Comparison of ENCODE assay signal across 28 mouse cellular contexts in the genomic region with DNA sequence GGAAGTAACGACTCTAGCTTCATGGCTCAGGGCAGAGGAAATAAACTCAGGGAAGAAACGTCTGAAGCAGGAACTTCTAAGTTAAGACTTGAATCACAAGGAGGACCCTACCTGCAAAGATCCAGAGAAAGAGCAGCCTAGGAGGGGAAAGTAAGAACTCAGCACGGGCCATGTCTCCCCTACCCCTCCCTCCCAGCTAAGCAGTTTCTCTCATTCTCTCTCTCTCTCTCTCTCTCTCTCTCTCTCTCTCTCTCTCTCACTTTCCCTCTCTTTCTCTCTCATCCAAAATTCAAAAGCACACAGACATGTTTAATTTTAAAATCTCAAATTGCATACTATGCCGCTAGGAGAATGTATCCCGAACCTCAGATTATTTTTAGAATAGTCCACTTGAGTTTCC.
DNase-seq lines count a peak whose midpoint lies in the region; ATAC-seq and TF ChIP-seq lines count a peak whose summit lies in the region.
"Had no signal": no experiment of that assay in that cellular context is flagged by ENCODE, and none has a peak within 500 bp of the region (broad histone marks: within the 10 kb centered on the region; RNA-seq: fewer than 3 reads in every experiment).

No protein-coding gene starts in this region.

- no peak for TF ChIP-seq CTCF in heart, adult 2 months (IDR thresholded peaks at IDR 0.05)
- no peak for TF ChIP-seq CTCF in midbrain, postnatal 0 days (IDR thresholded peaks at IDR 0.05)

- H3K4me1 ChIP-seq in heart, embryonic 11.5 days (ENCODE audit: control insufficient read depth, insufficient read depth, low read length) = peaks cover 3% of the 10 kb centered on the region; the same call in 1 of the 2 replicates
- H3K4me1 ChIP-seq in heart, adult 2 months (ENCODE audit: control insufficient read depth, insufficient read depth, low read length) = peaks cover 1% of the 10 kb centered on the region; the same call in 1 of the 2 replicates
- H3K4me1 ChIP-seq in heart, embryonic 14.5 days (ENCODE audit: control insufficient read depth in 2 of 2, insufficient read depth in 2 of 2, low read length in 2 of 2) = peaks cover 8 to 16% of the 10 kb centered on the region in 2 experiments
- H3K4me1 ChIP-seq in midbrain, embryonic 11.5 days (ENCODE audit: control insufficient read depth, insufficient read depth, low read length) = no peaks in the 10 kb centered on the region
- H3K4me1 ChIP-seq in midbrain, postnatal 0 days (ENCODE audit: insufficient read depth, low read length) = no peaks in the 10 kb centered on the region
- H3K4me1 ChIP-seq in embryonic facial prominence, embryonic 14.5 days (ENCODE audit: control insufficient read depth, insufficient read depth, low read length) = no peaks in the 10 kb centered on the region
- H3K4me1 ChIP-seq: forebrain, embryonic 12.5 days; forebrain, embryonic 15.5 days; hindbrain, embryonic 15.5 days; kidney, embryonic 15.5 days had no signal

- H3K9ac ChIP-seq in heart, embryonic 11.5 days (ENCODE audit: low read depth, low read length) = no peak overlapping the region
- H3K9ac ChIP-seq in heart, adult 2 months (ENCODE audit: low read depth, low read length) = no peak overlapping the region
- no peak overlapping the region; the same call in 1 of the 2 replicates for H3K9ac ChIP-seq in heart, embryonic 14.5 days (ENCODE audit: low read length)
- no peak overlapping the region for H3K9ac ChIP-seq in midbrain, embryonic 11.5 days (ENCODE audit: low read length)
- H3K9ac ChIP-seq in midbrain, postnatal 0 days (replicated peaks; ENCODE audit: low read length, poor library complexity, severe bottlenecking) = no peak overlapping the region
- H3K9ac ChIP-seq in embryonic facial prominence, embryonic 14.5 days (ENCODE audit: low read depth, low read length) = no peak overlapping the region
- H3K9ac ChIP-seq: forebrain, embryonic 12.5 days; forebrain, embryonic 15.5 days; hindbrain, embryonic 12.5 days; hindbrain, embryonic 15.5 days; intestine, embryonic 15.5 days; kidney, embryonic 15.5 days had no signal

- no peaks in the 10 kb centered on the region for H3K27me3 ChIP-seq in heart, embryonic 11.5 days (ENCODE audit: control insufficient read depth, insufficient read depth, low read length)
- no peaks in the 10 kb centered on the region for H3K27me3 ChIP-seq in heart, adult 2 months (ENCODE audit: control insufficient read depth, insufficient read depth, low read length)
- H3K27me3 ChIP-seq in heart, embryonic 14.5 days (ENCODE audit: control insufficient read depth, insufficient read depth, low read length) = no peaks in the 10 kb centered on the region
- no peaks in the 10 kb centered on the region for H3K27me3 ChIP-seq in midbrain, embryonic 11.5 days (ENCODE audit: control insufficient read depth, insufficient read depth, low read length)
- H3K27me3 ChIP-seq in midbrain, postnatal 0 days (ENCODE audit: insufficient read depth, low read length) = no peaks in the 10 kb centered on the region
- no peaks in the 10 kb centered on the region for H3K27me3 ChIP-seq in embryonic facial prominence, embryonic 14.5 days (replicated peaks; ENCODE audit: control insufficient read depth, insufficient read depth, low read length)
- H3K27me3 ChIP-seq: CH12.LX; forebrain, embryonic 12.5 days; forebrain, embryonic 15.5 days; hindbrain, embryonic 12.5 days; hindbrain, embryonic 15.5 days; intestine, embryonic 15.5 days; kidney, embryonic 15.5 days had no signal

- no peak for DNase-seq in heart, adult 2 months
- no peak for DNase-seq in heart, adult 9 months (ENCODE audit: low spot score in 2 of 2)
- peak; percentile 73 for DNase-seq in midbrain, embryonic 11.5 days (ENCODE audit: low spot score, missing footprints)
- DNase-seq in midbrain, postnatal 0 days (ENCODE audit: low spot score) = no peak
- DNase-seq in embryonic facial prominence, embryonic 14.5 days (ENCODE audit: low spot score) = no peak
- DNase-seq: adrenal gland, adult 2 months; adrenal gland, postnatal 14 days; B cell, adult 2 months; cerebellum, adult 11 months; cerebellum, adult 2 months; cerebellum, adult 9-11 months; cerebellum, postnatal 36 days; embryo, embryonic 11 days; gastrocnemius, postnatal 25 days; kidney, adult 11 months; kidney, adult 8-10 months had no signal

- ATAC-seq in heart, embryonic 11.5 days (replicated peaks; ENCODE audit: insufficient number of reproducible peaks, low FRiP score, low TSS enrichment) = no peak
- no peak for ATAC-seq in heart, embryonic 14.5 days (ENCODE audit: insufficient number of reproducible peaks, insufficient read depth, low FRiP score, low read depth)
- ATAC-seq in midbrain, embryonic 11.5 days (ENCODE audit: low FRiP score) = no peak
- no peak for ATAC-seq in midbrain, postnatal 0 days (ENCODE audit: low FRiP score)
- no peak for ATAC-seq in embryonic facial prominence, embryonic 14.5 days (ENCODE audit: low read depth)
- no peak for ATAC-seq in inflammation-experienced regulatory T-cells, adult 6 months
- ATAC-seq: forebrain, embryonic 15.5 days; intestine, embryonic 15.5 days had no signal

- H3K9me3 ChIP-seq in heart, embryonic 11.5 days (replicated peaks; ENCODE audit: control insufficient read depth, low read length) = no peaks in the 10 kb centered on the region
- no peaks in the 10 kb centered on the region for H3K9me3 ChIP-seq in heart, embryonic 14.5 days (ENCODE audit: control insufficient read depth, low read length)
- H3K9me3 ChIP-seq in midbrain, embryonic 11.5 days (ENCODE audit: control insufficient read depth, low read length) = no peaks in the 10 kb centered on the region
- H3K9me3 ChIP-seq in midbrain, postnatal 0 days (ENCODE audit: low read length) = no peaks in the 10 kb centered on the region
- H3K9me3 ChIP-seq in embryonic facial prominence, embryonic 14.5 days (ENCODE audit: control insufficient read depth, low read length) = no peaks in the 10 kb centered on the region
- H3K9me3 ChIP-seq: forebrain, embryonic 12.5 days; forebrain, embryonic 15.5 days; hindbrain, embryonic 12.5 days; hindbrain, embryonic 15.5 days; intestine, embryonic 15.5 days; kidney, embryonic 15.5 days had no signal

- H3K4me2 ChIP-seq in heart, embryonic 11.5 days = peak overlapping the region; percentile 24; the same call in 1 of the 2 replicates
- peak overlapping the region; percentile 34 for H3K4me2 ChIP-seq in heart, embryonic 14.5 days (ENCODE audit: low read length)
- no peak overlapping the region for H3K4me2 ChIP-seq in midbrain, embryonic 11.5 days
- no peak overlapping the region for H3K4me2 ChIP-seq in midbrain, postnatal 0 days (ENCODE audit: low read depth, low read length, poor library complexity, severe bottlenecking)
- 0 out of 2 replicates have a peak overlapping the region, but pooled peaks have one; percentile 3 for H3K4me2 ChIP-seq in embryonic facial prominence, embryonic 14.5 days (ENCODE audit: low read depth, low read length)
- H3K4me2 ChIP-seq: forebrain, embryonic 12.5 days; forebrain, embryonic 15.5 days; hindbrain, embryonic 12.5 days; hindbrain, embryonic 15.5 days; intestine, embryonic 15.5 days; kidney, embryonic 15.5 days had no signal

- WGBS in heart, embryonic 11.5 days (ENCODE audit: insufficient replicate concordance) = 49% methylated on average over 5 of the region's 5 CpGs
- WGBS in heart, adult 2 months = 42% methylated on average over 5 of the region's 5 CpGs
- WGBS in heart, embryonic 14.5 days = 36% methylated on average over 5 of the region's 5 CpGs
- WGBS in midbrain, embryonic 11.5 days = 74% methylated on average over 5 of the region's 5 CpGs
- WGBS in midbrain, postnatal 0 days = 69% methylated on average over 5 of the region's 5 CpGs
- WGBS in embryonic facial prominence, embryonic 14.5 days = 54% methylated on average over 5 of the region's 5 CpGs

- no peaks in the 10 kb centered on the region for H3K36me3 ChIP-seq in heart, embryonic 11.5 days (ENCODE audit: control insufficient read depth, insufficient read depth, low read length)
- no peaks in the 10 kb centered on the region for H3K36me3 ChIP-seq in heart, adult 2 months (ENCODE audit: control insufficient read depth, insufficient read depth, low read length)
- no peaks in the 10 kb centered on the region for H3K36me3 ChIP-seq in heart, embryonic 14.5 days (ENCODE audit: control insufficient read depth, insufficient read depth, low read length)
- no peaks in the 10 kb centered on the region for H3K36me3 ChIP-seq in midbrain, embryonic 11.5 days (ENCODE audit: control insufficient read depth, insufficient read depth, low read length)
- H3K36me3 ChIP-seq in midbrain, postnatal 0 days (ENCODE audit: insufficient read depth, low read length) = no peaks in the 10 kb centered on the region
- H3K36me3 ChIP-seq in embryonic facial prominence, embryonic 14.5 days (ENCODE audit: control insufficient read depth, insufficient read depth, low read length) = no peaks in the 10 kb centered on the region
- H3K36me3 ChIP-seq: forebrain, embryonic 12.5 days; forebrain, embryonic 15.5 days; G1E; hindbrain, embryonic 12.5 days; hindbrain, embryonic 15.5 days; intestine, embryonic 15.5 days; kidney, embryonic 15.5 days had no signal

- no peak for TF ChIP-seq POLR2A in heart, adult 2 months (IDR thresholded peaks at IDR 0.05; ENCODE audit: insufficient read depth, low read depth, low read length)

- no peak for TF ChIP-seq EP300 in heart, adult 2 months (IDR thresholded peaks at IDR 0.05; ENCODE audit: insufficient read depth, low read depth, low read length)

- H3K79me2 ChIP-seq in heart, adult 2 months (replicated peaks; ENCODE audit: control insufficient read depth, insufficient read depth, low read length) = no peaks in the 10 kb centered on the region

- H3K4me3 ChIP-seq in heart, embryonic 11.5 days (ENCODE audit: low read depth, low read length) = no peak overlapping the region
- H3K4me3 ChIP-seq in heart, adult 2 months = no peak overlapping the region
- H3K4me3 ChIP-seq in heart, embryonic 14.5 days (ENCODE audit: control insufficient read depth in 1 of 2, insufficient read depth in 1 of 2, low read depth in 1 of 2, low read length in 2 of 2) = no peak overlapping the region
- H3K4me3 ChIP-seq in midbrain, embryonic 11.5 days (ENCODE audit: low read depth, low read length) = no peak overlapping the region
- no peak overlapping the region for H3K4me3 ChIP-seq in midbrain, postnatal 0 days (ENCODE audit: low read depth, low read length)
- H3K4me3 ChIP-seq in embryonic facial prominence, embryonic 14.5 days (ENCODE audit: low read depth, low read length) = no peak overlapping the region
- H3K4me3 ChIP-seq: erythroblast, embryonic 14.5 days; forebrain, embryonic 12.5 days; forebrain, embryonic 15.5 days; hindbrain, embryonic 12.5 days; hindbrain, embryonic 15.5 days; intestine, embryonic 15.5 days; kidney, embryonic 15.5 days had no signal

- no peak overlapping the region for H3K27ac ChIP-seq in heart, embryonic 11.5 days (ENCODE audit: low read depth, low read length)
- no peak overlapping the region for H3K27ac ChIP-seq in heart, adult 2 months
- no peak overlapping the region for H3K27ac ChIP-seq in heart, embryonic 14.5 days (replicated peaks in 1 of 2; ENCODE audit: control insufficient read depth in 1 of 2, insufficient read depth in 1 of 2, low read depth in 2 of 2, low read length in 2 of 2)
- H3K27ac ChIP-seq in midbrain, embryonic 11.5 days (ENCODE audit: low read depth, low read length) = no peak overlapping the region
- no peak overlapping the region for H3K27ac ChIP-seq in midbrain, postnatal 0 days (ENCODE audit: low read depth, low read length)
- H3K27ac ChIP-seq in embryonic facial prominence, embryonic 14.5 days (replicated peaks; ENCODE audit: low read depth, low read length) = no peak overlapping the region
- H3K27ac ChIP-seq: forebrain, embryonic 12.5 days; forebrain, embryonic 15.5 days; hindbrain, embryonic 12.5 days; hindbrain, embryonic 15.5 days; intestine, embryonic 15.5 days; kidney, embryonic 15.5 days had no signal

- intact Hi-C loops in heart, adult 2 months (cut with DNase I) = no loop called here

Comparison
In these comparisons a context has a peak if more than half of its experiments do, and no peak if none do; other contexts are left out.
1. H3K4me2 ChIP-seq: peak in heart, embryonic 11.5 days (single experiment), heart, embryonic 14.5 days (single experiment) and embryonic facial prominence, embryonic 14.5 days (single experiment); none in midbrain, embryonic 11.5 days (single experiment) and midbrain, postnatal 0 days (single experiment).